Mouse (Mus musculus): Measurements from ENCODE around the gene Angpt4. TPM values are rescaled to one million over a fixed set of nuclear protein-coding genes. Genes with fewer than 3 reads are reported as not detected.

Gene Angpt4
- total and polyA plus RNA-seq, 3 experiments, result 0.04 TPM; not detected in 2

GRCm38 (mm10) chr2:151968451-151968850 lies 57.4 kb downstream of the Angpt4 start:
- Histone ChIP-seq H3K27ac (ENCODE audit: insufficient read depth, low read depth) (peak overlapping the region; percentile 30; the same call in 1 of the 2 replicates), H3K9ac (ENCODE audit: insufficient read depth, low read depth) (no peak overlapping the region), H3K4me2 (ENCODE audit: insufficient read depth, low read depth, poor library complexity, severe bottlenecking) (no peak overlapping the region), H3K4me3 (replicated peaks in 1 of 3; ENCODE audit: low read depth in 2 of 3, low read length in 2 of 3, poor library complexity in 1 of 3) (no peak overlapping the region), H3K79me2 (replicated peaks; ENCODE audit: control insufficient read depth, extremely low read depth, insufficient read depth, poor library complexity, severe bottlenecking) (peaks cover 6% of the 10 kb centered on the region; the same call in 1 of the 2 replicates), H3K36me3 (replicated peaks in 1 of 2; ENCODE audit: control insufficient read depth in 1 of 2, insufficient read depth in 1 of 2, low read length in 1 of 2) (peaks cover 16 to 43% of the 10 kb centered on the region in 2 experiments), H3K4me1 (ENCODE audit: control insufficient read depth in 1 of 2, insufficient read depth in 2 of 2) (peaks cover 49 to 92% of the 10 kb centered on the region in 2 experiments), H3K9me3 (replicated peaks; ENCODE audit: low read length) (no peaks in the 10 kb centered on the region), H3K27me3 (replicated peaks) (no peaks in the 10 kb centered on the region)
- TF ChIP-seq CHD2 (IDR thresholded peaks at IDR 0.05; ENCODE audit: low read length), result no peak
- no peak for TF ChIP-seq SMC3 (IDR thresholded peaks at IDR 0.05; ENCODE audit: low read depth, low read length)
- no peak for TF ChIP-seq MYC (IDR thresholded peaks at IDR 0.05; ENCODE audit: low read depth, low read length)
- TF ChIP-seq JUND (conservative IDR thresholded peaks at IDR 0.05; ENCODE audit: low read depth, low read length), result no peak
- TF ChIP-seq JUN (IDR thresholded peaks at IDR 0.05; ENCODE audit: insufficient read depth, low read depth, low read length), result no peak
- TF ChIP-seq GABPA (IDR thresholded peaks at IDR 0.05; ENCODE audit: insufficient replicate concordance, low read depth, low read length), result no peak
- TF ChIP-seq EP300 (IDR thresholded peaks at IDR 0.05; ENCODE audit: low read length), result no peak
- TF ChIP-seq ELF1 (IDR thresholded peaks at IDR 0.05; ENCODE audit: low read depth, low read length), result no peak
- no peak for TF ChIP-seq USF2 (conservative IDR thresholded peaks at IDR 0.05; ENCODE audit: low read depth, low read length)
- no peak for TF ChIP-seq CTCF (conservative IDR thresholded peaks at IDR 0.05 in 1 of 2, IDR thresholded peaks at IDR 0.05 in 1 of 2; ENCODE audit: low read depth in 2 of 2, low read length in 2 of 2)
- no peak for TF ChIP-seq TCF12 (IDR thresholded peaks at IDR 0.05; ENCODE audit: low read depth, low read length)
- no peak for TF ChIP-seq NELFE (IDR thresholded peaks at IDR 0.05; ENCODE audit: low read depth, low read length)
- TF ChIP-seq SIN3A (IDR thresholded peaks at IDR 0.05; ENCODE audit: low read length), result no peak
- no peak for TF ChIP-seq TBP (conservative IDR thresholded peaks at IDR 0.05; ENCODE audit: low read depth, low read length)
- TF ChIP-seq ZNF384 (IDR thresholded peaks at IDR 0.05; ENCODE audit: low read depth, low read length), result no peak
- dilution Hi-C loops (cut with MboI; ENCODE audit: extremely low pct_ligation_motif_present, extremely low pct_unique_long_range_greater_than_20kb, low sequenced_read_pairs) (no loop called here), in situ Hi-C loops (cut with MboI; ENCODE audit: low pct_ligation_motif_present, low pct_unique_long_range_greater_than_20kb, low sequenced_read_pairs) (no loop called here)
- no peak for DNase-seq (ENCODE audit: extremely low read depth)

GRCm38 (mm10) chr2:151968986-151969385 lies 58.0 kb downstream of the Angpt4 start:
- DNase-seq (ENCODE audit: extremely low read depth), result no peak
- TF ChIP-seq ETS1 (conservative IDR thresholded peaks at IDR 0.05; ENCODE audit: low read depth, low read length) (no peak), ELF1 (IDR thresholded peaks at IDR 0.05; ENCODE audit: low read depth, low read length) (no peak), ZC3H11A (IDR thresholded peaks at IDR 0.05; ENCODE audit: low read depth, low read length) (no peak), MAZ (IDR thresholded peaks at IDR 0.05; ENCODE audit: low read depth, low read length) (no peak), RCOR1 (conservative IDR thresholded peaks at IDR 0.05; ENCODE audit: low read depth, low read length) (no peak), EP300 (IDR thresholded peaks at IDR 0.05; ENCODE audit: low read length) (no peak), BHLHE40 (IDR thresholded peaks at IDR 0.05; ENCODE audit: low read depth, low read length) (no peak), MXI1 (IDR thresholded peaks at IDR 0.05; ENCODE audit: low read depth, low read length) (no peak), POLR2A (IDR thresholded peaks at IDR 0.05; ENCODE audit: low read depth, low read length) (no peak), USF1 (IDR thresholded peaks at IDR 0.05; ENCODE audit: low read depth, low read length) (no peak), E2F4 (IDR thresholded peaks at IDR 0.05; ENCODE audit: insufficient replicate concordance, low read depth, low read length) (no peak), NRF1 (IDR thresholded peaks at IDR 0.05; ENCODE audit: low read depth, low read length) (no peak), PAX5 (IDR thresholded peaks at IDR 0.05; ENCODE audit: low read length) (no peak)
- Histone ChIP-seq H3K4me1 (ENCODE audit: control insufficient read depth in 1 of 2, insufficient read depth in 2 of 2) (peaks cover 52 to 97% of the 10 kb centered on the region in 2 experiments), H3K4me3 (replicated peaks in 1 of 3; ENCODE audit: low read depth in 2 of 3, low read length in 2 of 3, poor library complexity in 1 of 3) (no peak overlapping the region), H3K27me3 (replicated peaks) (no peaks in the 10 kb centered on the region), H3K27ac (ENCODE audit: insufficient read depth, low read depth) (no peak overlapping the region), H3K36me3 (replicated peaks in 1 of 2; ENCODE audit: control insufficient read depth in 1 of 2, insufficient read depth in 1 of 2, low read length in 1 of 2) (peaks cover 16 to 43% of the 10 kb centered on the region in 2 experiments), H3K9me3 (replicated peaks; ENCODE audit: low read length) (no peaks in the 10 kb centered on the region), H3K4me2 (ENCODE audit: insufficient read depth, low read depth, poor library complexity, severe bottlenecking) (no peak overlapping the region), H3K79me2 (replicated peaks; ENCODE audit: control insufficient read depth, extremely low read depth, insufficient read depth, poor library complexity, severe bottlenecking) (peaks cover 6% of the 10 kb centered on the region; the same call in 1 of the 2 replicates), H3K9ac (ENCODE audit: insufficient read depth, low read depth) (no peak overlapping the region)
- dilution Hi-C loops (cut with MboI; ENCODE audit: extremely low pct_ligation_motif_present, extremely low pct_unique_long_range_greater_than_20kb, low sequenced_read_pairs) (no loop called here), in situ Hi-C loops (cut with MboI; ENCODE audit: low pct_ligation_motif_present, low pct_unique_long_range_greater_than_20kb, low sequenced_read_pairs) (no loop called here)
